Mouse (Mus musculus) CH12.LX (cell line): ENCODE results near the gene Skap2.

Source experiments
- CTCF ChIP-seq, 2 experiments: IDR thresholded peaks in 1 of 2; conservative IDR thresholded peaks in 1 of 2; 2 replicates each; pipeline ENCODE4 v1.5.1; 2011 to 2012; ENCODE audit warnings: low read depth in 2 of 2, low read length in 2 of 2, improper control_type of control experiment in 1 of 2, inconsistent platforms in 1 of 2, mild to moderate bottlenecking in 1 of 2, moderate library complexity in 1 of 2
- GABPA ChIP-seq: IDR thresholded peaks from 2 replicates; pipeline ENCODE4 v1.6.1; 2012; ENCODE audit warnings: low read depth, low read length, improper control_type of control experiment, inconsistent platforms; ENCODE audit not compliant: insufficient replicate concordance
- POLR2A ChIP-seq: IDR thresholded peaks from 2 replicates; pipeline ENCODE4 v1.6.1; 2011; ENCODE audit warnings: low read depth, mild to moderate bottlenecking, improper control_type of control experiment, low read length
- RCOR1 ChIP-seq: conservative IDR thresholded peaks from 2 replicates; pipeline ENCODE4 v1.6.1; 2012; ENCODE audit warnings: low read depth, mild to moderate bottlenecking, inconsistent platforms, low read length, improper control_type of control experiment
- UBTF ChIP-seq: IDR thresholded peaks from 2 replicates; pipeline ENCODE4 v1.6.1; 2012; ENCODE audit warnings: low read depth, mild to moderate bottlenecking, inconsistent platforms, low read length, improper control_type of control experiment, moderate library complexity

- TF ChIP-seq POLR2A: no peak
- TF ChIP-seq GABPA: no peak
- TF ChIP-seq CTCF (conservative IDR thresholded peaks at IDR 0.05 in 1 of 2, IDR thresholded peaks at IDR 0.05 in 1 of 2; ENCODE audit: low read depth in 2 of 2, low read length in 2 of 2): no peak
- TF ChIP-seq UBTF: no peak
- TF ChIP-seq RCOR1: no peak
These were observed 46.6 kb upstream of the Skap2 start for GRCm38 (mm10) chr6:52058899-52059448.
